Mouse (Mus musculus): Measurements from ENCODE around the gene Rmnd5b.

Gene Rmnd5b

GRCm38 (mm10) chr11:51591168-51591567 lies 44.5 kb downstream of the Rmnd5b start:
- no peak for DNase-seq (ENCODE audit: low read depth)

- DNase-seq (ENCODE audit: low read depth) = no peak
These were observed 45.7 kb downstream of the Rmnd5b start for GRCm38 (mm10) chr11:51590002-51590401.

GRCm38 (mm10) chr11:51588833-51589232 lies 46.9 kb downstream of the Rmnd5b start:
- no peak for DNase-seq (ENCODE audit: low read depth)

GRCm38 (mm10) chr11:51587059-51587458 lies 48.6 kb downstream of the Rmnd5b start:
- DNase-seq (ENCODE audit: low read depth) = no peak

GRCm38 (mm10) chr11:51586411-51586810 lies 49.3 kb downstream of the Rmnd5b start:
- DNase-seq (ENCODE audit: low read depth) = no peak

- DNase-seq (ENCODE audit: low read depth) = no peak
These were observed 50.0 kb downstream of the Rmnd5b start for GRCm38 (mm10) chr11:51585608-51586252.

- DNase-seq (ENCODE audit: low read depth) = peak; percentile 91
These were observed 51.1 kb downstream of the Rmnd5b start, which contains the start of gene Phykpl for GRCm38 (mm10) chr11:51584431-51585248. Gene Phykpl (plus strand): TSS chr11:51584757.

- DNase-seq (ENCODE audit: low read depth) = no peak
These were observed 51.7 kb downstream of the Rmnd5b start for GRCm38 (mm10) chr11:51584057-51584430.

GRCm38 (mm10) chr11:51582713-51583112 lies 53.0 kb downstream of the Rmnd5b start:
- DNase-seq (ENCODE audit: low read depth) = peak; percentile 79

GRCm38 (mm10) chr11:51579024-51579423 lies 56.7 kb downstream of the Rmnd5b start:
- DNase-seq (ENCODE audit: low read depth) = no peak

- DNase-seq (ENCODE audit: low read depth) = no peak
These were observed 58.1 kb downstream of the Rmnd5b start for GRCm38 (mm10) chr11:51577587-51577986.

GRCm38 (mm10) chr11:51576454-51576853 lies 59.2 kb downstream of the Rmnd5b start:
- no peak for DNase-seq (ENCODE audit: low read depth)

Measured in c-Kit-positive CD71-negative TER-119-negative erythroid progenitor cells, embryonic 14.5 days (primary cell).